Mouse (Mus musculus) adrenal gland, postnatal 25 days (tissue): ENCODE data around the gene Pramel1. TPM values are rescaled to one million over a fixed set of nuclear protein-coding genes. Genes with fewer than 3 reads are reported as not detected.
"Not testable (repeated sequence)": the region's sequence is repeated elsewhere in the genome, so short reads cannot be mapped to it uniquely, and the experiment has no call there.

Experiments used
- DNase-seq: peaks from one replicate; pipeline ENCODE4 v3.0.0; 2021; ENCODE audit warnings: mixed read lengths
- long read RNA-seq: library from polyadenylated mRNA; stranded (forward); transcript quantifications from one replicate; pipeline ENCODE4 v2.0.0, GENCODE M21; 2021
- total RNA-seq: library from RNA; stranded (reverse); gene quantifications from 2 replicates; pipeline ENCODE4 v1.2.3, GENCODE M21; 2021

The Pramel1 gene
- not detected in 2 replicates for total RNA-seq
- long read RNA-seq, result 0 reads

GRCm38 (mm10) chr4:143394181-143394580 lies at the start of gene Pramel1:
Gene Pramel1, plus strand, starts transcription at chr4:143394428.
- no peak for DNase-seq

DNA sequence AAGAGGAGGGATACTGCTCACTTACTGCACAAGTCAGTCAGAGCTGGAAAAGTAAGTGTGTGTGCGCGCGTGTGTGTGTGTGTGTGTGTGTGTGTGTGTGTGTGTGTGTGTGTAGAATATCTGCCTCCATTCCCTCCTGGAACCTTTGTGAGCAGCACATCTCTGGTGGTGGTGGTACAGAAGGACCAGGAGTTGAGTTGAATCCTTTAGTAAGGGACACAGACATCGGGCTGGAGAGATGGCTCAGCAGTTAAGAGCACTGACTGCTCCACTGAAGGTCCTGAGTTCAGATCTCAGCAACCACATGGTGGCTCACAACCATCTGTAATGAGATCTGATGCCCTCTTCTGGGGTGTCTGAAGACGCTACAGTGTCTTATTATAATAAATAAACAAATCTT lies 48.7 kb upstream of the Pramel1 start:
- DNase-seq, result not testable (repeated sequence)

GRCm38 (mm10) chr4:143348678-143349077 lies 45.5 kb upstream of the Pramel1 start:
- DNase-seq, result no peak

DNA sequence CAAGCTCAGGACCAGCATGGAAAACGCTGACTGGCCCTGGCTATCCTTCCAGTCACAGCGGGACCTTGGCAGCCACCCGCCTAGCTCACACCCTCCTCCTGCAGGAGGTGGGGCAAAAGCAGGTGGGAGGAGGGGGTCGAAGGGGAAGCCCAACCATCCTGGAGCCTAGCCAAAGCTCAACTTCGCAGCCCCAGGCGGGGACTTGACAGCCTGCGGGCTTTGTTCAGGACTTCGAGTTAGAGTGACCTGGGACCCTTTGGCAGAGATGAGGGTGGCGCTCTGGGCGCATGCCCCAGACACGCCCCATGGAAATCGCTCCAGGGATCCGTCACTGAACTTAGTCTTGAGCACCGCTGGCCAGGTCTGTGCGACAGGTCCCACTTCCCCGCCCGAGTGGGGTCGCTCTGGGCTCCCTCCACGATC lies 44.7 kb upstream of the Pramel1 start, which contains the start of gene Lrrc38:
Gene Lrrc38 (plus strand): TSS at position 274 of the 423 bp plus-strand sequence.
- DNase-seq, result peak; percentile 36

- DNase-seq, result peak; percentile 4
These were observed 43.9 kb upstream of the Pramel1 start for GRCm38 (mm10) chr4:143350047-143351015.

DNA sequence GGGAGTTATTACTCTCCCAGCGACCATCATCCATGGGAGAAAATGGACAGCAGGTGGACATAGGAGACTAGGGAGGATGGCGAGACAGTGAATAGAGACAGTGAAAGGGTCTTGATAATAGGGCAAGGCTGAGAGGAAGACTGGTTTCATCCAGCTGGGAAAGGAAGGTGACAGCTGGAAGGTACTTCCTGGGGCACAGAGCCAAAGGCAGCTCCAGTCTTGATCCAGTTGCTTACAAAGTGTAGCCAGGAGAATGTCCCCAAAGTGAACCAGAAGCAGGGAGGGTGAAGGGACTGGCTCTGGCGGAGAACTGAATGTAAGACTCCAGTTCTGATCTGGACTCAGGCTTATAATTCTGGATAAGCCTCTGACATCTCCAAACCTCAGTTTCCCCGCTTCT lies 41.9 kb upstream of the Pramel1 start:
- no peak for DNase-seq

- no peak for DNase-seq
These were observed 32.7 kb upstream of the Pramel1 start for GRCm38 (mm10) chr4:143361520-143361919.

DNA sequence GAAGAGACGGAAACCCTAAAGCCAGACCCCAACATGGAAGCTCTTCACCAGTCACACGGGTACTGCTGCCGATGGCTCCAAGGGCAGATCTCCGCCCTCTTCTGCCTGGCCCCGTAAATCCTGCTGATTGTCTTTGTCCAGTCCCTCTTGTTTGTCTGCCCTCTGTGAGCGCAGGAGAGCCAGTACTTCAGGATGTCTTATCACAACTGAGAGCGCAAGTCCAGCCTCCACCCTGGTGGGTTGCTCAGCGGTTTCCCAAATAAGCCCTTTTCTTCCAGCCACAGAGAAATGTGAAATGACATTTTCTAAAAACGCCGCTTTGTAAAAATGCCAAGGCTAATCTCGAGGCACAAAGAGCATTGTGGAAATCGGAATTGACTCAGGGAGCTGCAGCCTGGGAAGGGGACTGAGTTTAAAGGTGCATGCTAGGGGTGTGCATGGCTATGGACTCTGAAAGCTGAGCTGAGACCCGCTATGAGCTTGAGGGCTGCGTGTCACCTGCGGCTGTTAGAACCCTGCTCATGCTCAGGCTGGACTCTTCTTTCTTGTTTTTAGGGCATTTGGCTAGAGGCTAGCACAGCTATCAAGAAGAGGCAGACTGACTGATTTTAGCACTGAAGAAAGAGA lies 27.7 kb upstream of the Pramel1 start:
- DNase-seq, result peak; percentile 18

GRCm38 (mm10) chr4:143379480-143379879 lies 14.7 kb upstream of the Pramel1 start:
- no peak for DNase-seq

GRCm38 (mm10) chr4:143379931-143380715 lies 14.1 kb upstream of the Pramel1 start:
- DNase-seq, result no peak

DNA sequence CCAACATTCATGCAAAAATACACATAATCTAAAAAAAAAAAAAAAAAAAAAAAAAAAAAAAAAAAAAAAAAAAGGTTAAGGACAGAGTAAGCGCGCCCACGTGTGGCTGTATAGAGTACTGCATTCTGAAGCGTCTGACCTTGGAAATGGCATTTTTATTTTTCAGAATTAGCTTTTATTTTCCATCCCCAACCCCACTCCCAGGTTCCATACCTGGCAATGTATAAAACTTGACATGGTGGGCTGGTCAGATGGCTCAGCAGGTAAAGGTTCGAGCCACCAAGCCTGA lies 13.6 kb upstream of the Pramel1 start:
- peak; percentile 18 for DNase-seq

- DNase-seq, result no peak
These were observed 12.1 kb upstream of the Pramel1 start for GRCm38 (mm10) chr4:143382163-143382562.

DNA sequence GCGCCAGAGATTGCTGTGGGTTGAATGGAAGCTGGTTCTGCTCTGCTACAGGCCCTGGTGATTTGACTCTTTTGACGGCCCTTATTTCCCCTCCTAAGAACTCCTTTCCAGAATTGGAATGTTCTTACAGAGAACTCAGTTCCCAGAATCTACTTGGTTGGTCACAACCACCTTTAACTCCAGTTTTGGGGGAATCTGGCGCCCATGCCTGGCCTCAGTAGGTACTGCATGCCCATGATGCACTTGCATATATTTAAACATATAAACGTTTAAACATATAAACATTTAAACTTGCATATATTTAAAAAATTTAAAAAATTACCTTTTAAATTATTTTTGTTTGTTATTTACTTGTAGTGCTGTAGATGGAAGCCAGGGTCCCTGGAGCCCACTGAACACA lies 10.6 kb upstream of the Pramel1 start:
- no peak for DNase-seq

- peak; percentile 48 for DNase-seq
These were observed 5.1 kb upstream of the Pramel1 start for GRCm38 (mm10) chr4:143388955-143389702.

GRCm38 (mm10) chr4:143411566-143412218 lies 17.5 kb downstream of the Pramel1 start:
- DNase-seq, result no peak

DNA sequence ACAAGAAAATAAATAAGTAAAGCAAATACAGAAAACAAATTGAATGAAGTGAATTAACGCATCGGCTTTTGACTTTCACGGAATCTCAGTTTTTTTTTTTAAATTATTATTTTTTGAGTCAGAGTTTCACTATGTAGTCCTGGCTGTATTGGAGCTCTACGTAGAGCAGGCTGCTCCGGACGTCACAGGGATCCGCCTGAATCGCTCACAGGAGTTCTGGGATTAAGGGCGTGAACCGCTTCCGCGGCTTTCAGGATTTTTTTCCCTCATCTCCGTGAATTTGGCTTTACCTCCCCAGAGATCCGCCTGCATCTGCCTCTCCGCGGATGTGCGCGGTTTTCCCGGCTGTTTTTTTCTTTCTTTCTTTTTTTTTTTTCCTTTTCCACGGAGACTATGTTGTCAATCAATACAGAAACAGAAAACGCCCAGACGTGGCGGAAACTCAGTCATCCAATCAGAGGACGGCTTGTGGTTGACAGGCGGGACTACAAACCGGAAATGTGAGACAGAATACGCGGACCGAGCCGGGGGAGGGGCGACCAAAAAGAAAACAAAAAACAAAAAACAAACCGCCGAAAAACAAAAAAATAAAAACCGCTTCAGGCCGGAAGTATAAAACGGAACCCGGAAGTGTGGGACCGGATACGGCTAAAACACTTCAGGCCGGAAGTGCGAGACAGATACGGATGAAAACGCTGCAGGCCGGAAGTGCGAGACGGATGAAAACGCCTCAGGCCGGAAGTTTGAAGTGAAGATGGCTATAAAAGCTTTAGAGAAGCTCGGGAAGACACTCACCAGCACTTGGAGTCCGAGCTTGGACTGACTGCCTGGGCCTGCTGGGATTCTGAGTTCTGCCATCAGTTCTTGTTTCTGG lies 18.2 kb downstream of the Pramel1 start, which contains the start of gene Pramef8:
Gene Pramef8 (plus strand): TSS at position 208 of the 874 bp plus-strand sequence.
- DNase-seq, result peak; percentile 82

GRCm38 (mm10) chr4:143413621-143414020 lies 19.4 kb downstream of the Pramel1 start:
- DNase-seq, result no peak

DNA sequence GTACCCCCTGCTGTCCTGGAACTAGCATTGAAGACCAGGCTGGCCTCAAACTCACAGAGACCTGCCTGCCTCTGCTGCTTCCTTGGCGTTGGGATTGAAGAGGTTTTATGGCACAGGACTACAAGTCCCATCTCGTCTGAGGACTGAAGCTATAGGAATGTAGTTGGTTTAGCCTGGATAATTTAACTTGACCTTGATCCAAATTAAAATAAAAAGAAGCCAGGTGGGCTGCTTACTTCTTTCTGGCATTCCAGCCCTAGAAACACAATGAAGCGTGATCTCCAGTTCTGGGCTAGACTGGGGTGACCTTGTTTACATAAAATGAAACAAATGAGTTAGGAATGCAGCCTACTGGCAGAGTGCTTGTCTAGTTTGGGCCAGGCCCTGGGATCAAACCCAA lies 19.9 kb downstream of the Pramel1 start:
- no peak for DNase-seq

- DNase-seq, result not testable (repeated sequence)
These were observed 32.5 kb downstream of the Pramel1 start for GRCm38 (mm10) chr4:143426770-143427169.
